Mouse (Mus musculus) spleen, adult 12 weeks (tissue): ENCODE results near the gene Lmf2.

ENCODE experiments used
- DNase-seq: peaks from one replicate; pipeline ENCODE4 v3.0.0; 2022; ENCODE audit warnings: low spot score

Lmf2 gene

GRCm38 (mm10) chr15:89316146-89316545 is 39.3 kb downstream of the Lmf2 start:
- no peak for DNase-seq

- peak; percentile 97 for DNase-seq
Measured at GRCm38 (mm10) chr15:89315190-89315731, 40.2 kb downstream of the Lmf2 start, which contains the start of gene Sbf1. Gene Sbf1, minus strand, starts transcription at chr15:89315311.

- peak; percentile 24 for DNase-seq
Measured at GRCm38 (mm10) chr15:89314511-89315189, 40.8 kb downstream of the Lmf2 start.

GRCm38 (mm10) chr15:89314107-89314506 is 41.4 kb downstream of the Lmf2 start:
- no peak for DNase-seq

GRCm38 (mm10) chr15:89313359-89313758 is 42.1 kb downstream of the Lmf2 start:
- no peak for DNase-seq

GRCm38 (mm10) chr15:89309962-89310498 is 45.4 kb downstream of the Lmf2 start:
- peak; percentile 33 for DNase-seq

GRCm38 (mm10) chr15:89308406-89309139 is 46.9 kb downstream of the Lmf2 start:
- DNase-seq: no peak

GRCm38 (mm10) chr15:89307461-89307860 is 48.0 kb downstream of the Lmf2 start:
- DNase-seq: no peak

- DNase-seq: no peak
Measured at GRCm38 (mm10) chr15:89305966-89306365, 49.5 kb downstream of the Lmf2 start.
